Mouse (Mus musculus) effector memory CD4-positive, alpha-beta T cell, adult 7 months (primary cell): Measurements from ENCODE around the gene Map7d1. TPM values are rescaled to one million over a fixed set of nuclear protein-coding genes. Genes with fewer than 3 reads are reported as not detected.

Experiments used
- polyA plus RNA-seq: library from polyadenylated mRNA; unstranded; fragments of 100-300 nt; shearing (Covaris generic); gene quantifications from one replicate; pipeline ENCODE4 v1.2.1, GENCODE M21; 2017

Gene Map7d1
- polyA plus RNA-seq = 44.2 TPM

GRCm38 (mm10) chr4:126256131-126256791 is at the start of gene Map7d1:
Gene Map7d1 (minus strand): TSS chr4:126256343.

GRCm38 (mm10) chr4:126286492-126286891 is 30.3 kb upstream of the Map7d1 start, which contains the start of gene Col8a2:
Gene Col8a2 (plus strand): TSS chr4:126286793.

GRCm38 (mm10) chr4:126262119-126262807 is 6.1 kb upstream of the Map7d1 start, which contains the start of gene Trappc3:
Gene Trappc3 (plus strand): TSS chr4:126262325.

GRCm38 (mm10) chr4:126202303-126203181 is 53.6 kb downstream of the Map7d1 start, which contains the start of gene Thrap3:
Gene Thrap3 (minus strand): TSS chr4:126202760.

Other genes starting within 250 kb of the Map7d1 start
- gene Csf3r, start 231.8 kb downstream of the Map7d1 start, polyA plus RNA-seq = 0.56 TPM
- 74.8 TPM for gene Mrps15, start 209.4 kb downstream of the Map7d1 start, polyA plus RNA-seq
- gene Oscp1, start 197.8 kb downstream of the Map7d1 start, polyA plus RNA-seq = 0.51 TPM
- gene Lsm10, start 159.7 kb downstream of the Map7d1 start, polyA plus RNA-seq = 22.3 TPM
- gene Stk40, start 152.4 kb downstream of the Map7d1 start, polyA plus RNA-seq = 66.4 TPM
- 12.7 TPM for gene Eva1b, start 108.6 kb downstream of the Map7d1 start, polyA plus RNA-seq
- 0.73 TPM for gene Sh3d21, start 92.9 kb downstream of the Map7d1 start, polyA plus RNA-seq
- gene Thrap3, start 53.6 kb downstream of the Map7d1 start, polyA plus RNA-seq = 221 TPM
- 65.2 TPM for gene Trappc3, start 6.0 kb upstream of the Map7d1 start, polyA plus RNA-seq
- gene Col8a2, start 30.4 kb upstream of the Map7d1 start, polyA plus RNA-seq = not detected
- 43.0 TPM for gene Adprhl2, start 65.4 kb upstream of the Map7d1 start, polyA plus RNA-seq
- not detected for gene Tekt2, start 69.3 kb upstream of the Map7d1 start, polyA plus RNA-seq
- 29.1 TPM for gene Ago3, start 173.2 kb upstream of the Map7d1 start, polyA plus RNA-seq
- 4.5 TPM for gene Ago1, start 212.2 kb upstream of the Map7d1 start, polyA plus RNA-seq